Mouse (Mus musculus) liver, embryonic 16.5 days (tissue): ENCODE measurements around the gene Actr6. TPM values are rescaled to one million over a fixed set of nuclear protein-coding genes. Genes with fewer than 3 reads are reported as not detected.

Experiments used
- ATAC-seq: fragments of 200-750 bp; cut with Nextera tagmentation; 2 replicates; pipeline ENCODE4 v1.8.0; 2017; ENCODE audit warnings: low read depth, mild to moderate bottlenecking, moderate number of reproducible peaks, moderate library complexity
- H3K27ac ChIP-seq: fragments of 300-500 bp; sonication (generic); 2 replicates; pipeline ENCODE4 v1.5.1; 2014; ENCODE audit warnings: mild to moderate bottlenecking, low read length
- H3K27me3 ChIP-seq: fragments of 300-500 bp; sonication (generic); 2 replicates; pipeline ENCODE4 v1.6.1; 2014; ENCODE audit warnings: low read depth, low read length, mixed read lengths; ENCODE audit not compliant: control insufficient read depth, insufficient read depth
- H3K36me3 ChIP-seq: fragments of 300-500 bp; sonication (generic); 2 replicates; pipeline ENCODE4 v1.6.1; 2014; ENCODE audit warnings: mild to moderate bottlenecking; ENCODE audit not compliant: control insufficient read depth, insufficient read depth
- H3K4me1 ChIP-seq: fragments of 300-500 bp; sonication (generic); 2 replicates; pipeline ENCODE4 v1.6.1; 2014; ENCODE audit warnings: low read depth, low read length, mixed read lengths; ENCODE audit not compliant: control insufficient read depth
- H3K4me2 ChIP-seq: fragments of 300-500 bp; sonication (generic); 2 replicates; pipeline ENCODE4 v1.6.1; 2014; ENCODE audit warnings: low read depth, low read length, mixed read lengths
- H3K4me3 ChIP-seq: fragments of 300-500 bp; sonication (generic); 2 replicates; pipeline ENCODE4 v1.5.1; 2014; ENCODE audit warnings: low read depth, mild to moderate bottlenecking, low read length
- H3K9ac ChIP-seq: fragments of 300-500 bp; sonication (generic); 2 replicates; pipeline ENCODE4 v1.6.1; 2014; ENCODE audit warnings: low read depth, low read length
- H3K9me3 ChIP-seq: fragments of 300-500 bp; sonication (generic); replicated peaks from 2 replicates; pipeline ENCODE4 v1.6.1; 2016; ENCODE audit warnings: low read length; ENCODE audit not compliant: control insufficient read depth
- WGBS: fragments of 180-500 bp; shearing (Covaris S2); extraction: QIAGEN DNeasy Blood & Tissue Kit; methylation state at CpG from one replicate; pipeline ENCODE4 v1.1.7; 2014; ENCODE audit not compliant: insufficient replicate concordance; 5-methylcytosine and 5-hydroxymethylcytosine counted together
- polyA plus RNA-seq: library from polyadenylated mRNA; unstranded; fragments of >200 nt; fragmentation: Nextera tagmentation; extraction: Ambion mirVana; gene quantifications from 2 replicates; pipeline ENCODE4 v1.2.1, GENCODE M21; 2015

The Actr6 gene
- polyA plus RNA-seq, 1 experiment from 2014 or later: 12.0 TPM

- H3K4me3 ChIP-seq: no peak overlapping the region
These were observed 42.1 kb downstream of the Actr6 start for GRCm38 (mm10) chr10:89690021-89690420.

DNA sequence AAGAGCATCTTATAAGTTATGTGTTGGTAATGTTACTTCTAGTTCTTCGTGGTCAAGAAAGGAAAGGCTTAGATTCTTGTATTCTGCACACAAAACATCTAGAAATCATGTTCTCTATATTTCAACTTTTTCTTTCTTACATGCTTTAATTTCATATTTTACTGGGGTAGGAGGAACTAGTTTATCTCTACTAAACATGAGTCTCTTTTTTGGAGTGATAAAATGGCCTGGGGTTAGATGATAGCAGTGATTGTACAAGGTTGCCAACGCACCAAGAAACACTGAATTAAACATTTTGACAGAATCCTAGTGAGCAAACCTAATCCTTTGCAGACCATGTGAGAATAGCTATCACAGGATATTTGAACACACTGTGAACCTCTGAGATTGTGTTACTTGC lies 44.6 kb downstream of the Actr6 start:
- no peak for ATAC-seq
- H3K27ac ChIP-seq: no peak overlapping the region
- no peaks in the 10 kb centered on the region for H3K27me3 ChIP-seq
- peaks cover 32% of the 10 kb centered on the region for H3K4me1 ChIP-seq
- 0 out of 2 replicates have a peak overlapping the region, but pooled peaks have one; percentile 81 for H3K4me2 ChIP-seq
- 48% methylated on average over 2 of the region's 2 CpGs for WGBS
- H3K9ac ChIP-seq: no peak overlapping the region
- no peaks in the 10 kb centered on the region for H3K36me3 ChIP-seq
- no peaks in the 10 kb centered on the region for H3K9me3 ChIP-seq
- no peak overlapping the region for H3K4me3 ChIP-seq

More at GRCm38 (mm10) chr10:89690021-89690420, 42.1 kb downstream of the Actr6 start:
- no peak for ATAC-seq
- H3K9ac ChIP-seq: no peak overlapping the region
- H3K4me1 ChIP-seq: peaks cover 22% of the 10 kb centered on the region
- no peaks in the 10 kb centered on the region for H3K27me3 ChIP-seq
- 14% methylated on average over 8 of the region's 8 CpGs for WGBS
- H3K9me3 ChIP-seq: no peaks in the 10 kb centered on the region
- no peaks in the 10 kb centered on the region for H3K36me3 ChIP-seq
- no peak overlapping the region for H3K27ac ChIP-seq
- no peak overlapping the region for H3K4me2 ChIP-seq

DNA sequence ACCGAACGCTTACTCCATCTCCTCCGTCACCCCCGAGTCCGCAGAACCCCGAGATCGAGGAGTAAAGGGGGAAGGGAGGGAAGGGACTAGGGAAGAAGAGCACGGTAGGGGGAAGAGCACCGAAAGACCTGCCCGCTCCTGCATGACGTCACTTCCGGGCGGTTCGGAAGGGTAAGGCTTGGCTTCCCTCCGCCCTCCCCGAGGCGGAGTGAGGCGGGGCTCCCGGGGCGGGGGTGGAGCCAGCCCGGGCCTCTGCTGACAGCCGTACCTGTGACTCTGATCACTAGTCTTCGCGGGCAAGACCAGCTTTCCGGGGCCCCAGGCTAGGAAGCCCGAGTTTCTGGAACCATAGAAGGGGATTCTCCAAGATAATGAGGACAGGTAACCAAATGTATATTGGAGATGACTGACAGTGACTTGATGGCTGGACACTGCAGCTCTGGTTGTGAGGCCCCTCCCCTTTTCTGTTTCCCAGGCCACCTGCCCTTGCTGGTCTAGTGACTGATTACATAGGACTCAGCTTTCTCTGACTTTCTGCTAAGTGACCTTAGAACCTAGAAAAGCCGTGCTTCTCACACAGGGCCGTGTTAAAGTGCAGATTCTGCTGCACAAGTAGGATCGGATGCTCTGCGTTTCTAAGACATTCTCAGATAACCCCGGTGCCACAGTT lies 45.8 kb downstream of the Actr6 start, which contains the start of gene Scyl2:
TSS of gene Scyl2 (minus strand) at position 147 of the 670 bp plus-strand sequence.
- Histone ChIP-seq H3K27ac (peak within 1 kb of the TSS; percentile 80), H3K9ac (peak within 1 kb of the TSS; percentile 94), H3K4me3 (peak within 1 kb of the TSS; percentile 99), H3K9me3 (no peaks in the 10 kb centered on the region), H3K36me3 (no peaks in the 10 kb centered on the region), H3K27me3 (no peaks in the 10 kb centered on the region), H3K4me2 (peak within 1 kb of the TSS; percentile 81), H3K4me1 (peaks cover 35% of the 10 kb centered on the region)
- ATAC-seq: peak; percentile 98
- 3% methylated on average over 31 of the region's 31 CpGs for WGBS

- peak overlapping the region; percentile 81 for H3K4me2 ChIP-seq
- peak overlapping the region; percentile 94 for H3K9ac ChIP-seq
- no peaks in the 10 kb centered on the region for H3K9me3 ChIP-seq
- peaks cover 36% of the 10 kb centered on the region for H3K4me1 ChIP-seq
- ATAC-seq: peak; percentile 59
- no peaks in the 10 kb centered on the region for H3K27me3 ChIP-seq
- under 1% methylated on average over 45 of the region's 51 CpGs for WGBS
- no peaks in the 10 kb centered on the region for H3K36me3 ChIP-seq
- H3K27ac ChIP-seq: peak overlapping the region; percentile 80
- peak overlapping the region; percentile 99 for H3K4me3 ChIP-seq
These were observed 46.5 kb downstream of the Actr6 start for GRCm38 (mm10) chr10:89685391-89686138.

- no peak overlapping the region for H3K27ac ChIP-seq
- H3K4me3 ChIP-seq: no peak overlapping the region
- no peak for ATAC-seq
- WGBS: 69% methylated on average over 10 of the region's 10 CpGs
- peaks cover 34% of the 10 kb centered on the region for H3K4me1 ChIP-seq
- H3K9ac ChIP-seq: no peak overlapping the region
- H3K36me3 ChIP-seq: no peaks in the 10 kb centered on the region
- H3K4me2 ChIP-seq: no peak overlapping the region
- H3K9me3 ChIP-seq: no peaks in the 10 kb centered on the region
- no peaks in the 10 kb centered on the region for H3K27me3 ChIP-seq
These were observed 49.1 kb downstream of the Actr6 start for GRCm38 (mm10) chr10:89682961-89683360.

- H3K4me1 ChIP-seq: peaks cover 28% of the 10 kb centered on the region
- no peak for ATAC-seq
- 20% methylated on average over 1 of the region's 1 CpGs for WGBS
These were observed 49.9 kb downstream of the Actr6 start for GRCm38 (mm10) chr10:89682157-89682556.

GRCm38 (mm10) chr10:89681706-89682105 lies 50.4 kb downstream of the Actr6 start:
- Histone ChIP-seq H3K4me1 (peaks cover 24% of the 10 kb centered on the region), H3K27me3 (no peaks in the 10 kb centered on the region), H3K9me3 (no peaks in the 10 kb centered on the region), H3K4me2 (no peak overlapping the region), H3K27ac (no peak overlapping the region), H3K36me3 (no peaks in the 10 kb centered on the region), H3K4me3 (no peak overlapping the region), H3K9ac (no peak overlapping the region)
- no peak for ATAC-seq
- 70% methylated on average over 4 of the region's 4 CpGs for WGBS

More at GRCm38 (mm10) chr10:89682157-89682556, 49.9 kb downstream of the Actr6 start:
- H3K9me3 ChIP-seq: no peaks in the 10 kb centered on the region
- H3K36me3 ChIP-seq: no peaks in the 10 kb centered on the region
- H3K4me2 ChIP-seq: no peak overlapping the region
- no peaks in the 10 kb centered on the region for H3K27me3 ChIP-seq
- H3K9ac ChIP-seq: no peak overlapping the region
- no peak overlapping the region for H3K27ac ChIP-seq
- no peak overlapping the region for H3K4me3 ChIP-seq

GRCm38 (mm10) chr10:89680517-89680916 lies 51.6 kb downstream of the Actr6 start:
- Histone ChIP-seq H3K9ac (no peak overlapping the region), H3K36me3 (no peaks in the 10 kb centered on the region), H3K9me3 (no peaks in the 10 kb centered on the region), H3K27ac (no peak overlapping the region), H3K4me2 (no peak overlapping the region), H3K27me3 (no peaks in the 10 kb centered on the region), H3K4me1 (peaks cover 20% of the 10 kb centered on the region), H3K4me3 (no peak overlapping the region)
- ATAC-seq: no peak
- WGBS: 64% methylated on average over 3 of the region's 3 CpGs

DNA sequence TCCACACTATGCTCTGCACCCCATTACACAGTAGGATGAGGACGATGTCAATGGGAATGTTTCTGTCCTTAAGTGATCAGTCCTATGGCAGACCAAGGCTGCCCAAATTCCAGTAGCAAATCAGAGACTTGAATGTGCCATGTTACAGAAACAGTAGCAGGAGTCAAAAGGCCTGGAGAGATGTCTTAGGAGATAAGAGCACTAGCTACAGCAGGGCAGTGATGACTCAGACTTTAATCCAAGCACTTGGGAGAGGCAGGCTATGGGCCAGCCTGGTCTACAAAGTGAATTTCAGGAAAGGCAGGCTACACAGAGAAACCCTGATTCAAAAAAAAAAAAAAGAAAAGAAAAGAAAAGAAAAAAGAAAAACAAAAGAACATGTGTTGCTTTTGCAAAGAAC lies 52.6 kb downstream of the Actr6 start:
- Histone ChIP-seq H3K27me3 (no peaks in the 10 kb centered on the region), H3K9me3 (no peaks in the 10 kb centered on the region), H3K36me3 (no peaks in the 10 kb centered on the region), H3K4me3 (no peak overlapping the region), H3K4me2 (no peak overlapping the region), H3K9ac (no peak overlapping the region), H3K4me1 (peaks cover 13% of the 10 kb centered on the region), H3K27ac (no peak overlapping the region)
- ATAC-seq: no peak
- WGBS: 76% methylated on average over 1 of the region's 1 CpGs
